In genomic region chr19:5652570-5652969, GRCm38 (mm10) we compare ENCODE assay signal across 18 mouse cellular contexts.
"Had no signal": no experiment of that assay in that cellular context is flagged by ENCODE, and none has a peak within 500 bp of the region (broad histone marks: within the 10 kb centered on the region; RNA-seq: fewer than 3 reads in every experiment).

No protein-coding gene starts in this region.

- H3K4me2 ChIP-seq: lung, embryonic 15.5 days; midbrain, embryonic 11.5 days; midbrain, embryonic 13.5 days; midbrain, embryonic 15.5 days; neural tube, embryonic 12.5 days had no signal

- H3K27ac ChIP-seq: lung, embryonic 15.5 days; macrophage; midbrain, embryonic 13.5 days; midbrain, embryonic 15.5 days; neural tube, embryonic 12.5 days had no signal

- H3K27me3 ChIP-seq: megakaryocyte, embryonic 14.5 days had no signal

- DNase-seq: lung, adult 2 months; lung, postnatal 14 days; lung, postnatal 36 days; retina, postnatal 1 day; right cerebral cortex, adult 18-20 months; right cerebral cortex, postnatal 25 days; right cerebral cortex, postnatal 4 days; spleen, adult 18-20 months; thymus, adult 18-20 months; thymus, postnatal 14 days had no signal

- H3K4me3 ChIP-seq: lung, embryonic 15.5 days; megakaryocyte, embryonic 14.5 days; midbrain, embryonic 13.5 days; midbrain, embryonic 15.5 days; neural tube, embryonic 12.5 days had no signal

- ATAC-seq: lung, postnatal 0 days; midbrain, embryonic 13.5 days; midbrain, embryonic 15.5 days had no signal

- H3K9me3 ChIP-seq: lung, embryonic 15.5 days; megakaryocyte, embryonic 14.5 days; midbrain, embryonic 13.5 days; midbrain, embryonic 15.5 days; neural tube, embryonic 12.5 days had no signal

- H3K9ac ChIP-seq: lung, embryonic 15.5 days; midbrain, embryonic 13.5 days; midbrain, embryonic 15.5 days; neural tube, embryonic 12.5 days had no signal
